ENCODE assay signal across 8 mouse cellular contexts in genomic region chr7:129469496-129469895, GRCm38 (mm10).
DNase-seq lines count a peak whose midpoint lies in the region; ATAC-seq and TF ChIP-seq lines count a peak whose summit lies in the region.

No protein-coding gene starts in this region.

- H3K9ac ChIP-seq in heart, adult 2 months (ENCODE audit: low read depth, low read length) = no peak overlapping the region
- no peak overlapping the region for H3K9ac ChIP-seq in embryonic facial prominence, embryonic 14.5 days (ENCODE audit: low read depth, low read length)

- POLR2A ChIA-PET in Patski (lab: Charles Lee) = no interaction called here

- H3K79me2 ChIP-seq in heart, adult 2 months (replicated peaks; ENCODE audit: control insufficient read depth, insufficient read depth, low read length) = no peaks in the 10 kb centered on the region

- TF ChIP-seq EP300 in heart, adult 2 months (IDR thresholded peaks at IDR 0.05; ENCODE audit: insufficient read depth, low read depth, low read length) = no peak

- peak; percentile 10 to 28 for DNase-seq in heart, adult 2 months
- no peak for DNase-seq in heart, postnatal 25 days (ENCODE audit: low spot score)
- DNase-seq in Patski (ENCODE audit: low read depth, low spot score) = peak; percentile 17
- DNase-seq in embryonic facial prominence, embryonic 14.5 days (ENCODE audit: low spot score) = peak; percentile 87
- peak; percentile 57 to 85 for DNase-seq in kidney, postnatal 36 days
- peak; percentile 58 for DNase-seq in retina, postnatal 1 day
- no peak for DNase-seq in frontal cortex, postnatal 25 days (ENCODE audit: low spot score in 2 of 2)

- no peak for TF ChIP-seq POLR2A in heart, adult 2 months (IDR thresholded peaks at IDR 0.05; ENCODE audit: insufficient read depth, low read depth, low read length)

- TF ChIP-seq CTCF in heart, adult 2 months (IDR thresholded peaks at IDR 0.05) = no peak
- no peak for TF ChIP-seq CTCF in Patski (IDR thresholded peaks at IDR 0.05)

- 11% methylated on average over 3 of the region's 3 CpGs for WGBS in heart, adult 2 months
- 2% methylated on average over 3 of the region's 3 CpGs for WGBS in embryonic facial prominence, embryonic 14.5 days

- in situ Hi-C loops in Patski (cut with MboI; ENCODE audit: low pct_unique_long_range_greater_than_20kb) = no loop called here

- intact Hi-C loops in heart, adult 2 months (cut with DNase I) = no loop called here
- intact Hi-C loops in heart, postnatal 25 days (cut with DNase I) = no loop called here

- no peaks in the 10 kb centered on the region for H3K27me3 ChIP-seq in heart, adult 2 months (ENCODE audit: control insufficient read depth, insufficient read depth, low read length)
- peaks cover 4% of the 10 kb centered on the region for H3K27me3 ChIP-seq in Patski
- no peaks in the 10 kb centered on the region for H3K27me3 ChIP-seq in embryonic facial prominence, embryonic 14.5 days (replicated peaks; ENCODE audit: control insufficient read depth, insufficient read depth, low read length)

- H3K4me2 ChIP-seq in embryonic facial prominence, embryonic 14.5 days (ENCODE audit: low read depth, low read length) = no peak overlapping the region

- H3K27ac ChIP-seq in heart, adult 2 months = no peak overlapping the region
- no peak overlapping the region for H3K27ac ChIP-seq in embryonic facial prominence, embryonic 14.5 days (replicated peaks; ENCODE audit: low read depth, low read length)

- peak; percentile 39 for ATAC-seq in Patski
- 0 out of 2 replicates have a peak, but pooled peaks have one; percentile 67 for ATAC-seq in embryonic facial prominence, embryonic 14.5 days (ENCODE audit: low read depth)
- no peak for ATAC-seq in monocyte, adult 5-6 weeks (replicated peaks; ENCODE audit: insufficient number of reproducible peaks, low FRiP score, low TSS enrichment, poor library complexity, severe bottlenecking)

- no peaks in the 10 kb centered on the region for H3K4me1 ChIP-seq in heart, adult 2 months (ENCODE audit: control insufficient read depth, insufficient read depth, low read length)
- H3K4me1 ChIP-seq in embryonic facial prominence, embryonic 14.5 days (ENCODE audit: control insufficient read depth, insufficient read depth, low read length) = no peaks in the 10 kb centered on the region

- CTCF ChIA-PET in Patski (lab: Charles Lee) = no interaction called here

- H3K9me3 ChIP-seq in embryonic facial prominence, embryonic 14.5 days (ENCODE audit: control insufficient read depth, low read length) = no peaks in the 10 kb centered on the region

- no peak overlapping the region for H3K4me3 ChIP-seq in heart, adult 2 months
- no peak overlapping the region for H3K4me3 ChIP-seq in embryonic facial prominence, embryonic 14.5 days (ENCODE audit: low read depth, low read length)

- H3K36me3 ChIP-seq in heart, adult 2 months (ENCODE audit: control insufficient read depth, insufficient read depth, low read length) = no peaks in the 10 kb centered on the region
- no peaks in the 10 kb centered on the region for H3K36me3 ChIP-seq in embryonic facial prominence, embryonic 14.5 days (ENCODE audit: control insufficient read depth, insufficient read depth, low read length)

Comparison
In these comparisons a context has a peak if more than half of its experiments do, and no peak if none do; other contexts are left out.
1. DNase-seq: peak in heart, adult 2 months (2 of 2), Patski (single experiment), embryonic facial prominence, embryonic 14.5 days (single experiment), kidney, postnatal 36 days (2 of 2) and retina, postnatal 1 day (single experiment); none in heart, postnatal 25 days (single experiment) and frontal cortex, postnatal 25 days (0 of 2).